Mouse (Mus musculus) thymus, postnatal 14 days (tissue): Measurements from ENCODE around the gene Slc44a4.

Source experiments
- DNase-seq: peaks from one replicate; pipeline ENCODE4 v3.0.0; 2021

Gene Slc44a4

GRCm38 (mm10) chr17:34913930-34914665 lies at the start of gene Slc44a4:
TSS of gene Slc44a4 (plus strand) at chr17:34914466.
- DNase-seq: no peak

GRCm38 (mm10) chr17:34865981-34866380 lies 48.3 kb upstream of the Slc44a4 start:
- DNase-seq: no peak

- no peak for DNase-seq
Measured at GRCm38 (mm10) chr17:34874321-34874720, 39.9 kb upstream of the Slc44a4 start.

DNA sequence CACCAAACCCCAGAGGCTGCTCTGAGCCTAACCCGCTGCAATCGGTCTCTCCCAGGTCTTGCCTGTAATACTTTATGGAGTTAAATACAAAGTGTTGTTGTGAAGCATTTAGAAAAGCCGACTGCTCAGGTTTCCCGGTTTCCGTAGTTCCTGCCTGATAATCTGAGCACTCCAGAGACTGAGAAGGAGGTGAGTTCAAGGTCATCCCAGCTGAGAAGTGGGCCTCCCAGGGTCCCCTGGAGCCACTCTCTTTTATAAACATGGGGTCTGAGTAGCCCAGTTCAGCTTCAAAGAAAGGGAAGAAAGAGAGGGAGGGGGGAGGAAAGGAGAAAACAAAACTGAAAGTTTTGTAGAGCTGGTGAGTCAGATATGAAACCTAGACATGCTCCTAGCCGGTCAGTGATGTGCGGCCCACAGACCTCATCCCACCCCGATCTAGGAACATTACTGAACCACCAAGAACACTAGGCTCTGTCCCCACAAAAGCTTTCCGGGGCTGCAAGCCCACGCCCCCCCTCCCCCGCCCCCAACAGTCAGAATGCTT lies 34.9 kb upstream of the Slc44a4 start, which contains the start of gene Zbtb12:
Gene Zbtb12, plus strand, starts transcription at position 148 of the 544 bp plus-strand sequence.
- no peak for DNase-seq

- no peak for DNase-seq
Measured at GRCm38 (mm10) chr17:34881166-34881565, 33.1 kb upstream of the Slc44a4 start.

GRCm38 (mm10) chr17:34881683-34882310 lies 32.5 kb upstream of the Slc44a4 start, which contains the start of gene Gm20547:
TSS of gene Gm20547 (minus strand) at chr17:34882042.
- no peak for DNase-seq

DNA sequence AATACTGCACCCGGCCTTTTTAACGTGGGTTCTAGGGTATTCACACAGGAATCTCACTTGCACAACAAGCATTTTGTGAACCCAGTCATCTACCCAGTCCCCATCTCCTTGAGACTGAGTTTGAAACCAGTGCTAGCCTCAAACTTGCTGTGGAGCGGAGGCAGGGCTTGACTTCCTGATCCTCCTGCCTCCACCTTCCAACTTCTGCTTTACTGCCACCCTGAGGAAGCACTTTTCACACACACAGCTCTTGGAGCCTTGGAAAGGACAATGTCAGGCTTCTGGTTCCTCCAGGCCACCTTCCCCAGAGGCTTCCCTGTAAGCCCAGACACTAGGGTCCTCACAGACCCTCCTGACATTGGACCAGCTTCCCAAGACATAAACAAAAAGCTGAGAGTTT lies 30.9 kb upstream of the Slc44a4 start:
- no peak for DNase-seq

DNA sequence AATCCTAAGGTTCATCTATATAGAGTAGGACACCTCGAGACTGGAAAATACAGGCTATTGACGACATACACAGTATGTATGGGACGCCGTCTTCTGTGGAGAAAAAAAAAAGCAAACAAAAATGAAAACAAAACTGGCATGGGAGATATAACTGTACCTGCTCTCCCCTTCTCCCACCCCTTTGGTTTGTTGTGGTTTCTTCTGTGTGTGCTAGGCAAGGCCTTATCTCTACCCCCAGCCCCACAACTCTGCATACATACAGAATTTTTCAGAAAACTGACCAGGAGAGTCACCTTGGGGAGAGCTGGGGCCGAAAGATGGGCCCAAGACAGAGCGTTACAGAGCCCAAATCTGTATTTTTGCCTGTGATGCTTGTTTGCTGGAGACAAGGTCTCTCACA lies 29.6 kb upstream of the Slc44a4 start:
- no peak for DNase-seq

GRCm38 (mm10) chr17:34885615-34886014 lies 28.7 kb upstream of the Slc44a4 start:
- DNase-seq: no peak

- DNase-seq: no peak
Measured at GRCm38 (mm10) chr17:34887942-34888341, 26.3 kb upstream of the Slc44a4 start.

- no peak for DNase-seq
Measured at GRCm38 (mm10) chr17:34890074-34890743, 24.1 kb upstream of the Slc44a4 start.

DNA sequence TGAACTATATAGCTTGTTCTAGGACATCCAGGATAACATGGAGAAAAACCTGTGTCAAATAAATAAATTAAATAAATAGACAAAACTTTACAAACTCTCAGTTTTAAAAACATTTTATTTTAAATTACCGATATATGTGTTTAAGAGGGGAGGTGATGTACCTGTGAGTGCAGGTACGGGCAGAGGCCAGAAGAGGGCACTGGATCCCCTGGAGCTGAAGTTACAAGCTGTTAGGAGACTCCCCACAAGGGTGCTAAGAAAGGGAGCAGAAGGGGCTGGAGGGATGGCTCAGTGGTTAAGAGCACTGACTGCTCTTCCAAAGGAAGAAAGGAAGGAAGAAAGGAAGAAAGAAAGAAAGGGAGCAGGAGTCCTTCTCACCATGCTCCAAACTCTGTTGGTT lies 22.9 kb upstream of the Slc44a4 start:
- no peak for DNase-seq

DNA sequence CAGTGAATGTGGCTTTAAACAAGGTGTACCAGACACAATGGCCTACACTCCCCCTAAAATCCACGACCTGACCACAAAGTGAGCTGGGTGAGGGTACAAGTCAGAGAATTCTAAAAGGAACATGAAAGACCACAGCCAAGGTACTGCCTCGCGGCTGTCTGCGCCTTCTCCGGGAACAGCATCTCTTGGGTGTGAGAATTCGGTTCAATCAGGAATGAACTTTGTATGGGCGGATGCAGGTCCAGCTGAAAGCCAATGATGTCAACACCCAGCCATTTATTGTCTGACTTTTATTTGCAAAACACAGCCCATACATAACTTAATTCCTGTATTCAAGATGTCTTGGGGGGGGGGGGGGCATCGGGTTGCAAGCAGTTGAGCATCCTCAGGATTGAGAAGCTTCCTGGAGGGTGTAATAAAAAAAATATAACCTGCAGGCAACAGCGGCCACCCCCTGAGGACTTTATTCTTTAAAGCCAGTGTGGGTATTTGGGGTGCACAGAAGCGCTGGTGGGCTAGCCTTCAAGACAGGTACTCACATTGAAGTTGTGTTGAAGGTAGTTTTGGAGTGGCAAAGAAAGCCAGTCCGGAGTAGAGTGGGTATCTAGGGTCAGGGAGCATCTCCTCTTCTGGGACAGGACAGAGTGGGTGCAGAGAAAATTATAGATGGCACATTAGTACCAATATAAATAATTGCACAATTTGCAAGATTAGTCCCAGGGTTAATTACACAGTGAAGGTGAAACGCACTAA lies 21.0 kb upstream of the Slc44a4 start:
- no peak for DNase-seq

DNA sequence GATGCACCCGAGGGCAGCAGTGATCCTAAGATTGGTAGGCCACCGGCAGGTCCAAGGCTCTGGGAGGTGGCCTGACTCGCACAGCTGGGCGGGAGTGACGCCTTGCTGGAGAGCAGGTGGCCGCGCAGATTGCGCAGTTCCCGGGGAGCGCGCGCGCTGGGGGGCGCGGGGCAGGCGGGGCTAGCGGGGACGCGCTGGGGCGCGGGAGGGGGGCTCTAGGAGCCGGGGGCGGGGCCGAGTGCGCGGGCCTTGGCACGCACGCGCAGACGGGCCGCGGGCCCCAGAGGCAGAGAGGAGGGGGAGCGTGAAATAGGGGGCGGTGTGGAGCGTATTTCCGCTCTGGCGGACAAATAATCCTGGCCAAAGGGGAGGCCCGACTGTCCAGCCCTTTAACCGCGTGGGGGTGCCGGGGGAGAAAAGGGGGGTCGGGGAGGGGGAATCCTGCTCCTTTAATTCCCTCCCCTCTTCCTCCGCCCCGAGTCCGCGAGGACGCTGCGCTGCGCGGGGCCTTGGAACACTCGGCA lies 20.1 kb upstream of the Slc44a4 start:
- DNase-seq: peak; percentile 95

- DNase-seq: peak; percentile 63
Measured at GRCm38 (mm10) chr17:34894801-34895530, 19.3 kb upstream of the Slc44a4 start.

- no peak for DNase-seq
Measured at GRCm38 (mm10) chr17:34895724-34896123, 18.5 kb upstream of the Slc44a4 start.

DNA sequence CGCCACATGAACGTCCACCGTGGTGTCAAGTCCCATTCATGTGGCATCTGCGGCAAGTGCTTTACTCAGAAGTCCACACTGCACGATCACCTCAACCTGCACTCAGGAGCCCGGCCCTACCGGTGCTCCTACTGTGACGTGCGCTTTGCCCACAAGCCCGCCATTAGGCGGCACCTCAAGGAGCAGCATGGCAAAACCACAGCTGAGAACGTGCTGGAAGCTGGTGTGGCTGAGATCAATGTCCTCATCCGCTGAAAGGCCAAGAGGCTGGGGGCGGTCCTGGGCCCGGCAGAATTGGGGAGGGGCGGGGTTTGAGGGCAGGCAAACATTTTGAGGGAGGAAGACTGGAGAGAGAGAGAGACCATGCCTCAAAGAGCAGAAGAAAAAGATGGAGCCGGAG lies 17.9 kb upstream of the Slc44a4 start:
- DNase-seq: peak; percentile 52

GRCm38 (mm10) chr17:34897373-34898159 lies 16.7 kb upstream of the Slc44a4 start:
- DNase-seq: no peak

GRCm38 (mm10) chr17:34898160-34898586 lies 16.1 kb upstream of the Slc44a4 start, which contains the start of the genes C2 and Ehmt2:
TSS of gene C2 (minus strand) at chr17:34898265.
TSS of gene Ehmt2 (plus strand) at chr17:34898469.
- DNase-seq: peak; percentile 86

GRCm38 (mm10) chr17:34898706-34899052 lies 15.6 kb upstream of the Slc44a4 start:
- no peak for DNase-seq
